Mouse (Mus musculus) G1E (cell line): ENCODE data around the gene Akap6.

Experiments
- CTCF ChIP-seq: IDR thresholded peaks from 2 replicates; pipeline ENCODE4 v1.5.1; 2012; ENCODE audit warnings: low read depth, low read length, inconsistent platforms, mixed read lengths
- GATA1 ChIP-seq: IDR thresholded peaks from 2 replicates; pipeline ENCODE4 v1.6.1; 2012; ENCODE audit warnings: borderline replicate concordance, low read length, inconsistent platforms, mixed read lengths
- TAL1 ChIP-seq: conservative IDR thresholded peaks from 2 replicates; pipeline ENCODE4 v1.6.1; 2012; ENCODE audit warnings: low read depth, low read length, inconsistent platforms, mixed read lengths

- no peak for TF ChIP-seq CTCF
- TF ChIP-seq TAL1: no peak
- no peak for TF ChIP-seq GATA1
Observed at GRCm38 (mm10) chr12:52849297-52849696, 150.1 kb downstream of the Akap6 start.
